Mouse (Mus musculus) brown adipose tissue, adult 24 weeks (tissue): ENCODE measurements around the gene Ehd1. TPM values are rescaled to one million over a fixed set of nuclear protein-coding genes. Genes with fewer than 3 reads are reported as not detected.

Experiments used
- H3K27ac ChIP-seq: fragments of 200-500 bp; replicated peaks from 2 replicates; pipeline ENCODE4 v1.5.1; 2012; ENCODE audit warnings: low read depth, mild to moderate bottlenecking, low read length
- H3K4me1 ChIP-seq: fragments of 200-500 bp; 2 replicates; pipeline ENCODE4 v1.6.1; 2012; ENCODE audit warnings: low read length, mixed read lengths; ENCODE audit not compliant: control insufficient read depth, insufficient read depth, insufficient read length
- H3K4me3 ChIP-seq: fragments of 200-500 bp; 2 replicates; pipeline ENCODE4 v1.5.1; 2012; ENCODE audit warnings: low read depth, mild to moderate bottlenecking, low read length, moderate library complexity; ENCODE audit not compliant: insufficient read depth
- polyA plus RNA-seq: library from polyadenylated mRNA; stranded (reverse); fragments of >200 nt; gene quantifications from 2 replicates; pipeline ENCODE4 v1.2.4, GENCODE M21; 2012; ENCODE audit not compliant: missing spikeins, insufficient read depth, insufficient read length

The Ehd1 gene
- polyA plus RNA-seq, 1 experiment, result 39.6 TPM

- H3K4me3 ChIP-seq, result no peak overlapping the region
- H3K4me1 ChIP-seq, result peaks cover 77% of the 10 kb centered on the region
- 0 out of 2 replicates have a peak overlapping the region, but pooled peaks have one; percentile 16 for H3K27ac ChIP-seq
These were observed 17.8 kb downstream of the Ehd1 start for GRCm38 (mm10) chr19:6294301-6294700.

DNA sequence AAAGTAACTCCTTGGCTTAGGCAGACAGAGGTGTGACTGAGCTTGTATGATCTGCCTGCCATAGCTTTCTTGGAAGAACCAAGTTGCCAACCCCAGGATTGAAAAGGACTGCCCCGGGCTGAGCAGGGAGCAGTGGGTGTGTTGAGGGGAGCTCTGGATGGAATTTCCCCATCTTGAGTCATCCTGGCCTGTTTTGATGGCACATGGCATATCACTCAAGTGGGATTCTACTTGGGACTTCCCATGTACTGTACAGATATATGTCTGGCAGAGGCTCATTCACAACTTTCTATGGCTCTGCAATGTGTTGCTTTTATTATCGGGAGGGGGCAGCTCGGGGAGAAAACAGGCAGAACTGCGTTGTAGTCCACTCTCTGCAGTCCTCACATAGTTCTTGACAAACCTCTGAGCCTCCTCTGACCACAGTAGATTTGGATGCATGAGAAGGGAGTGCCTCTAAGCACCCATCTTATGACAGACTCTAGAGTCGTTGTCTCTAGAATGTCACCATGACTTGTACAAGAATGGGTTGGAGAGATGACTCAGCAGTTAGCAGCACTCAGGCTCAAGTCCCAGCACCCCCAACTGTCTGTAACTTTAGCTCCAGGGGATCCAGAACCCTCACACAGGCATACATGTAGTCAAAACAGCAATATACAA is 20.2 kb downstream of the Ehd1 start:
- Histone ChIP-seq H3K4me1 (peaks cover 82% of the 10 kb centered on the region), H3K4me3 (no peak overlapping the region), H3K27ac (peak overlapping the region; percentile 97)

DNA sequence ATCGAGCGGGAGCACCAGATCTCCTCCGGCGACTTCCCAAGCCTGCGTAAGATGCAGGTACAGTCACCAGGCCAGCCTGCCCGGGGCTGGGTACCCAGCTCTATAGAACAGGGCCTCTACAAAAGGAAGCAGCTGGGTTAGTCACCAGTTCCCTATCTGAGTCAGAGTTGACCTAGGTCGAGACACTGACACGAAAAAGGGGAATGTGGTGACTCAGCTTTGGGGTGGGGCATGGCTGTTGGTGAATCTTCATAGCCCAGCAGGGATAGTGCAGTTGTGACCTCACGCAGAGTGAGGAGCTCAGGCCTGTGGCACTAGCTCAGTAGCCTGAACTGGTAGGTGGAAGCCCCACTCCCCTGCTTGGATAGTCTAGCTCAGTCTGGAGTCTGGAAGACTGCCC is 21.1 kb downstream of the Ehd1 start:
- peaks cover 81% of the 10 kb centered on the region for H3K4me1 ChIP-seq
- peak overlapping the region; percentile 97 for H3K27ac ChIP-seq
- no peak overlapping the region for H3K4me3 ChIP-seq

DNA sequence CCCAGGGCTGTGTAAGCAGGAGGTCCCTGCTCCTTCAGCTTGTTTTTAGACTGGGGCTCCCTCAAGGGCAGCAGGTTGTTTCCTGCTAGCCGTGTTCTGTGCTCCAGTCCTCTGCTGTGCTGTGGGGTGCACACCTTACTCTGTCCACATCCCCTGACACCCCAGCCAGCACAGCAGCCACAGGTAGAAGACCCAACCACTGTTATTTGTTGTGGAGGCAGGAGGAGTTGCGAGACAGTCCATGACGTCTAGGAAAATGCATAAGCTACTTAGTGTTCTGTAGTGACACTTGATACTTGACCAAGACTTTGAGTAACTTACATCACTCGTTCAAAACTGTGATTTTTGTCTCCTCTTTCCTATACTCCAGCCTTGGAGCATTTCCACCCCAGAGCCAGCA is 22.5 kb downstream of the Ehd1 start:
- H3K4me3 ChIP-seq, result no peak overlapping the region
- peaks cover 88% of the 10 kb centered on the region for H3K4me1 ChIP-seq
- peak overlapping the region; percentile 97 for H3K27ac ChIP-seq

DNA sequence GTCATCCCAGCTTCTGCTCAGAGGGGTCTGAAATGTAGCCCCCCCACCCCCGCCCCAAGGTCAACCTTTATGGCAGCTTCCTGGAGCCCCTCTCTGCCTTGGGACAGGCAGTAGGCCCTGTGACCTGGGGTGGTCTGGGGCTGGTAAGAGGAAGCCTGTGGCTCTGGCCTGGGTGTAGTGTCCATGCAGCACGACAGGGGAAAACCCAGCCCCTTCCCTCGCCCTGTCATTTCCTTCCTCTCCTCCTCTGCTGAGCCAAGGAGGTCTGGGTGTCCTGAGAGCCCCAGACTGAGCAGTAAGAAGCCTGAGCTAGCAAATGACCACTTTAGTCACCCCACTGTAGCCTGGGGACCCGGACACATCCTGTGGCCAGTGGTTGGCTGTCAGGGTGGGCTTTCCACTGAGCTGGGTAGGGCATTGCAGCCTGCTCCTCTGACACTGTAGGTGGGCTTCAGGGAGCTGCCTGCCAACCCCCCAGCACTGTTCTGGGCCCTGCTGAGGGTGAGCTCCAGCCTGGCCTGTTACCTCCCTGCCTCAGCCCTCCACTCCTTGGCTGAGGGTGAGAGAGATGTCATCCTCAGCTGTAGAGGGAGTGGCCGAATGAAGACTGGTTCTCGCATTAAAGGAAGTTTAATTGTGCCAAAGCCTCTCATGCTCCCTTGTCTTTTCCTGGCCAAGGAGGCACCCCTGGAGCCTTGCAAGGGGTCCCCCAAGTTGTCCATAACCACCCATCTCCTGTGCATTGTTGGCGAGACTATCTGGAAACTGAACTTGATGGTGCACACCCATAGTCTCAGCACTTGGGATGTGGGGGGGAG is 23.1 kb downstream of the Ehd1 start:
- H3K27ac ChIP-seq, result peak overlapping the region; percentile 97

DNA sequence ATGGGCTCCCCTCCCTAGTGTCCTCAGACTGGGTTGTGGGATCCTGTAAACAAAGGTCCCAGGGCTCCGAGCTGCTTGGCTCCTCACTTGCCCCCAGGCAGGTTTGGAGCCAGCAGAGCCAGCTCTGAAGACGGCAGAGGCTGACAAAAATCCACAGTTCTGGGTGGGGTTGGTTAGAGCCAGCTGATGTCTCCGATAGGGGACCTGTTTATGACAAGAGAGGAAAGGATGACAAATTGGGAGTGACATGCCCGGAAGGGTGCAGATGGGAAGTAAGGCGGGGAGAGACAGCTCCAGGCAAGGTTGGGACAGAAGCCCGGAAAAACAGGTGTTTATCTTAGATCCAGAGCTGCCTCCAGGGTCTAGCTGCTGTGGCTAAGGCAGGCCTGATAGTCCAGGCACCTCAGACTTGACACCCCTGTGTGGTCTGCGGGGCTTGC is 23.9 kb downstream of the Ehd1 start:
- Histone ChIP-seq H3K4me3 (no peak overlapping the region), H3K27ac (peak overlapping the region; percentile 97), H3K4me1 (peaks cover 79% of the 10 kb centered on the region)

More for the DNA sequence above, 23.1 kb downstream of the Ehd1 start:
- Histone ChIP-seq H3K4me3 (no peak overlapping the region), H3K4me1 (peaks cover 87% of the 10 kb centered on the region)

- peaks cover 63% of the 10 kb centered on the region for H3K4me1 ChIP-seq
- H3K4me3 ChIP-seq, result no peak overlapping the region
- peak overlapping the region; percentile 97 for H3K27ac ChIP-seq
These were observed 25.6 kb downstream of the Ehd1 start for GRCm38 (mm10) chr19:6302114-6302513.

GRCm38 (mm10) chr19:6302522-6302921 is 26.0 kb downstream of the Ehd1 start:
- peak overlapping the region; percentile 97 for H3K27ac ChIP-seq
- peaks cover 60% of the 10 kb centered on the region for H3K4me1 ChIP-seq
- H3K4me3 ChIP-seq, result no peak overlapping the region

GRCm38 (mm10) chr19:6303831-6304230 is 27.3 kb downstream of the Ehd1 start:
- Histone ChIP-seq H3K4me3 (no peak overlapping the region), H3K4me1 (peaks cover 51% of the 10 kb centered on the region), H3K27ac (peak overlapping the region; percentile 83)

DNA sequence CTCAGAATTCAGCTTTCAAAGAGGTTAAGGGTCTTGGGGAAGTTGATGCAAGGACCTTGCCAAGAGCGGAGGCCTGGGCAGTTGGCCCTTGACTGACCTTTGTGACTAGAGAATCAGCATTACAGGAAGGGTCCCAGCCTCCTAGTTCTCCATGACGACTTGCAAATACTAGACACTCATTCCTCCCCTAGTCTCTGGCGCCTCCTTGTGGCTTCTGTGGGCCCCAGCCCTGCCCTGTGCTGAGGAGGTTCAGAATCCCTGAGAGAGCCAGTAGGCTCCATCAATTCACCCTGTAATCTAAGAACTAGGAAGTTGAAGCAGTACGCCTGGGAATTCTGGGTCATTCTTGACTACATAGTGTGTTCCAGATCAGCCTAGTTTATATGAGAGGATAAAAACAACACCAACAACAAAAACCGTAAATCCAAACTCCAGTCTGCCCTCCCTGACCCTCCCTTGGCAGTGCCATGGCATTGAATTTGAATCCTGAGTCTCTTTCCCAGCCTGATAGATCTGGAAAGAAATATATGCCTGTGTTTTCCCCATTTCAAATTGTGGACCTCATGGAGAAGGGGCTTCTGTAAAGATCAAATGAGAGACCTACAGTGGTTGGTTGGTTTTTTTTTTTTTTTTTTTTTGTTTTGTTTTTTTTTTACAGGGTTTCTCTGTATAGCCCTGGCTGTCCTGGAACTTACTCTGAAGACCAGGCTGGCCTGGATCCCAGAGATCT is 28.4 kb downstream of the Ehd1 start:
- H3K27ac ChIP-seq, result peak overlapping the region; percentile 83
- H3K4me1 ChIP-seq, result peaks cover 40% of the 10 kb centered on the region
- no peak overlapping the region for H3K4me3 ChIP-seq

DNA sequence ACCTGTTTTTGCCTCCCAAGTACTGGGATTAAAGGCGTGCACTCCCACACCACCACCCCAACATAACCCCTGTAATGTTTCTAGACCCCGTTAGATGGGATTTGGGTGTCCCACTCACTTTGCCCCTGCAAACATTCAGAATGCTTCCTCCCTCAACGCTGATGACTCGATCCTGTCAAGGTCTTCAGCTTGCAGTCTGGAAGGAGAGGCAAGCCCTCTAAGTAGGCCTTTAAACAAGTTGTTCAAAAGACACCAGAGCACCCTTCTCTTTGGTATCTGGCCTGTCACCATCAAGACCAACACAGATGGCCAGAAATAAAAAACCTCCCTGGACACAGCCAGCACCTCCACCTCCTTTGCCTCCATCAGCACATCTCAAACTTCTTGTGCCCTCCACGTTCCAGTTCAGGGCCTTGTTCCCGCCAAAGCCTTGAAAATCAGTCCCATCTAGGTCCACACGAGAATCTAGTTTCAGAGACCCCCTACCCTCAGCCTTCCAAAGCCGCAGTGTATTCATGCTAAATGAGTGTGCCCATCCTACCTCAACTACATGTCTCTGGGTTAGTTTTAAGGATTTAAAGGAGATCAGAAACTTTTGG is 29.1 kb downstream of the Ehd1 start:
- Histone ChIP-seq H3K27ac (0 out of 2 replicates have a peak overlapping the region, but pooled peaks have one; percentile 3), H3K4me3 (peak overlapping the region; percentile 73), H3K4me1 (peaks cover 34% of the 10 kb centered on the region)

DNA sequence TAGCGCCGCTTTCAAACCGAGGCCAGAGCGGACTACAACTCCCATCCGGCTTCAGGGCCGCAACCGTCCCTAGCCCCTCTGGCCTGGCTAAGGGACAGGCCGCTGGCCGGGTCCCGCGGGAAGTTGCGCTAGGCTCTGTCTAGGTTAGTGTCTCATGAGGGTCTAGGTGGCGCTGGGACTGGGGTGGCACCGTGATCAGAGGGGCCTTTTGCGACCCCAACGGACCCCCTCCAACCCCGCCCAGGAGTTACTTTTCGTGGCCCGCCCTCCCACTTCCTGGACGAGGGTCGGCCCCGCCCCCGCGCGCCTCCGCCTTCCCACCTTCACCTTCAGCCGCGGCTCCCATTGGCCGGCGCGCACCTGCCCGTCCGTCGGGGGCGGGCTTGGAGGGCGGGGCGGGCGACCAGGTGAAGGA is 29.6 kb downstream of the Ehd1 start, which contains the start of gene Cdc42bpg:
Cdc42bpg (plus strand) TSS at position 320 of the 415 bp plus-strand sequence.
- Histone ChIP-seq H3K4me3 (peak within 1 kb of the TSS; percentile 73), H3K4me1 (peaks cover 29% of the 10 kb centered on the region)

DNA sequence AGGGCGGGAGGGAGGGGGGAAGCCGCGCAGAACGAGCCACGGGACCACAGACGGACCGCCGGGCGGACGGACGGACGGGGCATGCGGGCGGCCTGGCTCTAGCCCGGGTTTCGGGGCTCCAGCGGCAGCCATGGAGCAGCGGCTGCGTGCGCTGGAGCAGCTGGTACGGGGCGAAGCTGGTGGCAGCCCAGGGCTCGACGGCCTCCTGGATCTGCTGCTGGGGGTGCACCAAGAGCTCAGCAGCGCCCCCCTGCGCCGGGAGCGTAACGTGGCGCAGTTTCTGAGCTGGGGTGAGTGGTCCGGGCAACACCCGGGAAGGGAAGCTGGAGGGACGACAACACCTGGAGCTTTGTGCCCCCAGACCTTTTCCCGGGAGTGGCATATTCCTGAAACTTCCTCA is 30.1 kb downstream of the Ehd1 start:
- H3K4me3 ChIP-seq, result peak overlapping the region; percentile 73
- H3K4me1 ChIP-seq, result peaks cover 26% of the 10 kb centered on the region

More for the DNA sequence above, 29.6 kb downstream of the Ehd1 start, which contains the start of gene Cdc42bpg:
- peak within 1 kb of the TSS; percentile 78 for H3K27ac ChIP-seq

GRCm38 (mm10) chr19:6307733-6308531 is 31.4 kb downstream of the Ehd1 start:
- H3K4me1 ChIP-seq, result peaks cover 14% of the 10 kb centered on the region
- no peak overlapping the region for H3K4me3 ChIP-seq
- H3K27ac ChIP-seq, result no peak overlapping the region

More for the DNA sequence above, 30.1 kb downstream of the Ehd1 start:
- no peak overlapping the region for H3K27ac ChIP-seq
